Mouse (Mus musculus) lung, adult 18-20 months (tissue): ENCODE data around the gene Tsga10ip.
A peak's percentile ranks its signal among the peaks of the same experiment; 100 is the strongest.

Source experiments
- DNase-seq, 2 experiments: peaks; one replicate each; pipeline ENCODE4 v3.0.0; 2022; ENCODE audit warnings: mixed read lengths in 2 of 2

The Tsga10ip gene

GRCm38 (mm10) chr19:5402293-5402692 lies at the start of gene Tsga10ip:
Gene Tsga10ip (minus strand): TSS chr19:5402526.
- no peak for DNase-seq

DNA sequence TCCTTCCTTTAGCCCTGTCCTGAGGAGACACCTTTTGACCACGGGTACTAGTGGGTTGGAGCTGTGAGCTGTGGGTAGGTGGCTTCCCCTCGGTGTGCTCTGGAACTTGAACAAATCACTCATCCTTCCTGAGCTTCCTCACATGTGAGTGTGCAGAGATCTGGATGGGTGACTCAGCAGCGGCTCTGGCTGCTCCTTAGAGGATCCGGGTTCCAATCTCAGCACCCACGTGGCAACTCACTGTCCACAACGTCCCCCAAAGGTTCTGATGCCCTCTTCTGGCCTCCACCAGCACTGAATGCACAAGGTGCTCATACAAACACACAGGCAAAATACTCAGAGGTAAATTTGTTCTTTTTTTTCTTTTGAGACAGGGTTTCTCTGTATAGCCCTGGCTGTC lies 49.4 kb upstream of the Tsga10ip start:
- no peak for DNase-seq

- no peak for DNase-seq
Observed at GRCm38 (mm10) chr19:5449673-5450072, 47.3 kb upstream of the Tsga10ip start.

DNA sequence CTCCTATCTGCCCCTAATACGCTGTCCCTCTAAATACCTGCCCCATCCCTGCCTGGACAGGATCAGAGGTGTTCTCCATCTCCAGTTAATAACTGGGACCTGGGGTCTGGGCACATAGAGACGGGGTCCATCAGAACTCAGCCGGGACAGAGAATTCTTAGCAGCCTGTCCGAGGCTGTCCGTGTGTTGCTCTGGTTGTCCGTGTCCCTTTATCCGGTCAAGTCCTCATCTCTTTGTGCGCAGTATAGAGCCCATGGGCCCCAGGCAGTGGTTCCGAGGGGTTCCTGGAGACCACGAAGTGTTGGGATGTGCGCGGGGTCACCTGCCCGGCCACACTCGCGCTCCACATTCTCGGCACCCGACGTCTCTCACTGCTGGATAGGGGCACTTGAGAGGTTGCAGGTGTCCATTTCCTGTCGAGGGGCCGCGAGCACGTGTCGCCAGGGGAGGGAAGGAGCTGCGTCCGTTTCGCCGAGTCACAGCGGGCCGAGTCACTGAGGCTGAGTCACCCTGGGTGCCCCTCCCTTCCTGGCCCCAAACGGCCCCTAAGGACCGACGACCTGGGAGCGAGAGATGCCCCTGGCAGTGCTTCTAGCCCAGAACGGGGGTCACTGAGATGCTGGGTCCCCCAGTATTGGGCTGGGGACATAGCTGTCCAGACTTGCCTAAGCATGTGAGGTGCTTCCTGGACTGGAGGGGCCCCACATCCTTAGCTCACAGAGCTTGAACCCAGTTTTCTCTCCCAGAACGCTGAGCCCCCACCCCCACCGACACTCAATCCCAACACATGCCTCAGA lies 46.2 kb upstream of the Tsga10ip start:
- DNase-seq: peak in 1 of 2 experiments; percentile 48

GRCm38 (mm10) chr19:5447515-5448353 lies 45.4 kb upstream of the Tsga10ip start, which contains the start of gene Fosl1:
Gene Fosl1 (plus strand): TSS chr19:5447547.
- DNase-seq: peak; percentile 75 to 84

- no peak for DNase-seq
Observed at GRCm38 (mm10) chr19:5445747-5446146, 43.4 kb upstream of the Tsga10ip start.

- DNase-seq: no peak
Observed at GRCm38 (mm10) chr19:5444954-5445353, 42.6 kb upstream of the Tsga10ip start.

- no peak for DNase-seq
Observed at GRCm38 (mm10) chr19:5444371-5444908, 42.1 kb upstream of the Tsga10ip start.

DNA sequence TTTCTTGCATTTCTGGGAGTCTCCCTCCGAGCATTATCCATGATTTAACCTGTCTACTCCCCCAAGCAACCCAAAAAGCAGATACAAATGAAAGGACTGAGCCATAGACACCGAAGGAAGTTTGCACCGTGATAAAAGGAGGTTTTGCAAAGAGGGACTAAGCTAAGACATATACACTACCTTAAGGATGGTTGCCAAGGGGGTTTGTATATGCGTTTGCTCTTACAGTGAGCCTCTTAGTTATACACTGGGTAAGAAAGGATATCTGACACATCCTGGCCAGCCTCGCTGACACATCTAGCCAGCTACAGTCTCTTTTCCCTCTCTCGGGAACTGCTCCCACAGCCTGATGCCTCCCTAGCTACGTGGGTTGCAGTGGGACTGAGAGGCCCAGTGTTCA lies 31.6 kb upstream of the Tsga10ip start:
- no peak for DNase-seq

- DNase-seq: peak; percentile 52 to 69
Observed at GRCm38 (mm10) chr19:5432992-5433852, 30.9 kb upstream of the Tsga10ip start.

DNA sequence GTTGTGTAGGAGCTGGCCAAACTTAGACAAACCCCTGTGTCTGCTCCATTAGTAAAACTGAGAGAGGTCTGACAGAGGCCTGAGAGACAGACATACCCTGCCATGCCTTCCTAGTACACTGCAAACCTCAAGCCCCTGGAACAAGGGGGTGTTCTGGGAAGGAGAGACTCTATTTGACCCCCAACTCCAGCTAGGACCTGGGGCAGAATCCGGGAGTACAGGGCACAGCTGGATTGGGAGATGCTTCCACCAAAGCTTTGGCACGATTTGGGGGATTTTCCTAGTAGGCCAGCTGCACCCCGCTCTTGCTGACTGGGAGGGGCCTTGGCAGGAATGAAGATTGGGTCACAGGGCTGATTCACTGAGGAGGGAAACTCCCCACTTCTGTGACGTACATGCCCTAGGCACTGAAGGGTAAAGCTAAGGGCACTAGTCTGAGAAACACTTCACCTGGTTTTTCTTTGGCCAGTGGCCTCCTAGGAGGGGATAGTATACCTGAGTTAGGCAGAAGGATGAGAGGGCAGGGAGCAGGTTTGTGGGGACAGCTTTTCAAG lies 29.7 kb upstream of the Tsga10ip start:
- DNase-seq: peak; percentile 70 to 83

DNA sequence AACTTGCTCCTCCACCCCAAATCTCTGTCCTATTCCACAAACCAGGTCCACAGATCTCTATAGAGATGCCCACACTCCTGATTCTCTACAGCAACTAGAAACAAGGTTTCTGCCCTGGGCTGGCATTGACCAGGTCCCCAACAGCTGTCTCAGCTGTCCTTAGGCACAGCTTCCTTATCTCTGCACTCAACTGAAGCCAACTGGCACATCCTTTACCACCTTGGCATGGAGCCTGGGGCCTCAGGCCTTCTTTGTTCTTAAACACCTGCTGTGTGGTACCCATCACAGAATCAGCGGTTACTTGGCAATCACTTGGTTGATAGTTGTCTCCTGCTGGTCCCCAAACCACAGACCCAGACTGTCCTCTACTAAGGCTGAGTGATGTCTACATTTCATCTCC lies 28.1 kb upstream of the Tsga10ip start:
- DNase-seq: no peak

- DNase-seq: peak; percentile 53 to 63
Observed at GRCm38 (mm10) chr19:5429806-5430205, 27.5 kb upstream of the Tsga10ip start.

- DNase-seq: no peak
Observed at GRCm38 (mm10) chr19:5429219-5429618, 26.9 kb upstream of the Tsga10ip start.

GRCm38 (mm10) chr19:5428083-5428482 lies 25.8 kb upstream of the Tsga10ip start:
- DNase-seq: no peak

DNA sequence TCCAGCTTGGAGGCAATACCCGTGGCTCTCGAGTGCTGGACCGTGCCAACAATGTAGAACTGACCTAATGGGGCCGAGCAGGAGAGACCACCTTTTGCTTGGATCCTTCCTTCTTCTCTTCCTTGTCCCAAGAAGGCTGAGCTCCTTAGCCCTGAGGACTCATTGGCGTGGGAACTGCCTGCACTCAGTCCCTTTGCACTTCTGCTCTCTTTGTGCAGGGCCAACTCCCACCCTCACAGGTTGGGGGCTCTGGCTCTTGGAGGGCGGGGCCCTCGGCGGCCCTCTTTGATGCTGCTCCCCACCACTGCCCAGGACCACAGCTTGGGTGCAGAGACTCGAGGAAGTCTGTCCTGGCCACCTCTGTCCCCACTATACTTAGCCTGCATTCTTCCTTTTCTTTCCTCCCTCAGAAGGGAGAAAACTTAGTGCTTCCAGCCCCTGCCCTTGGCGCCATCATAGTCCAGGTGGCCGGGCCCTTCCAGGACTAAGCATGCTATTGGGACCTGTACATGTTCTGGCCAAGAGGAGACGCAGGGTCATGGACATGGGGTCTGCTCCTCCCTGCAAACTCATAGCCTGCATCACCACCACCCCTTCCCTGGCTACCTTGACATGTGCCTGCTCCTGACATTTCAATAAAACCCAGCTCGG lies 24.4 kb upstream of the Tsga10ip start:
- DNase-seq: no peak

DNA sequence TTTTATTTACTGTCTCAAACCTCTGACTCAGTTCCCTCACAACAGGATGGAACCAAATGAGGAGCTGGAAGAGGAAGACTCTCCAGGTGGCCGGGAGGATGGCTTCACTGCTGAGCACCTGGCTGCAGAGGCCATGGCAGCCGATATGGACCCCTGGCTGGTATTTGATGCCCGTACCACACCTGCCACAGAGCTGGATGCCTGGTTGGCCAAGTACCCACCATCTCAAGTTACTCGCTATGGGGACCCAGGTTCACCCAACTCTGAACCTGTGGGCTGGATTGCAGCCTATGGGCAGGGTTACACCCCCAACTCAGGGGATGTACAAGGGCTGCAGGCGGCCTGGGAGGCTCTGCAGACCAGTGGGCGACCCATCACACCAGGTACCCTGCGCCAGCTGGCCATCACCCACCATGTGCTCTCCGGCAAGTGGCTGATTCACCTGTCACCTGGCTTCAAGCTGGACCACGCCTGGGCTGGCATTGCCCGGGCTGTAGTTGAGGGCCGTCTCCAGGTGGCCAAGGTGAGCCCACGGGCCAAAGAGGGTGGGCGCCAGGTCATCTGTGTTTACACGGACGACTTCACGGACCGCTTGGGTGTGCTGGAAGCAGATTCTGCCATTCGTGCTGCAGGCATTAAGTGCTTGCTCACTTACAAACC lies 23.7 kb upstream of the Tsga10ip start:
- no peak for DNase-seq

DNA sequence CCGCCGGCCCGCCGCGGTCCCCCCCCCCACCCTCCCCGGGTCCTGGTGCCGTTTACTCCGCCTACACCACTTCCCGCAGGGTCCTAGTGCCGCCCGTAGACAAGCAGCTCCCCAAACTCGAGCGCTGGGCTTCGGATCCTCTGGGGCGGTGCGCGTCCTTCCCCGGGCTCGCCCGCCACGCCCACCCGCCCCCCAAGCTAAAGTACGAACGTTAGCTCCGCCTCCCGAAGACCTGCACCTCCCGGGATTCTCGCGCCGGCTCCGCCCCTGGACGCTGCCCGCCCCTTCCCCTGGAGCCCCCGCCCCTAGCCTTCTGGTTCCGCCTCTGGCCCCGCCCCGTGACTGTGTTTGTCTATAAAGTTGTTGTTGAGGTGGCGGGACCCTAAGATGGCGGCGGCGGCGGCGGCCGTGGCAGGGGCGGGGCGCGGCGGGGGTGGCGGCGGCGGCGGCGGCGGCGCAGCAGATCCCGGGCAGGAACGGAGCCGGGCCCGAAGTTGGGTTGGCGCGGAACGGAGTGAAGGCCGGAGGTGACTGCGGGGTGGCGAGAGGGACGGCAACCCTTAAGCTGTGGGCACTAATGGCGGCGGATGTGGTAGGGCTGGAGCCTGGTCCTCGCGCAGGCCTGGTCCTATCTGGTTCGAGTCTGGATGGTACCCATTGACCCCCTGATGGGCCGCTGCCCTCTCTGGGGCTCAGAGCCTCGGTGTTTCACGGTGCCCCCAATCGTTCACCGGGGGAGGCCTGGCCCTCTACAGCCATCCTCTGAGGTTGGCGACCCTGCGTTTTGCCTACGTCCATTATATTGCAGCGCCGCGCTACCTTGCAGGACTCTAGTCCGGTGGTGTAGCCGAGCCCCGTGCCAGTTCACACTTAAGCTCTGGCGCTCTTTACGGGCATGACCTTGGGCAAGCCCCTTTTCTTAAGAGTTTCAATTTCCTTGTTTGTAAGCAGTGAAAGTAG lies 22.7 kb upstream of the Tsga10ip start, which contains the start of the genes Drap1 and AI837181:
TSS of gene Drap1 (minus strand) at position 198 of the 960 bp plus-strand sequence.
TSS of gene AI837181 (plus strand) at position 363 of the 960 bp plus-strand sequence.
- peak; percentile 91 to 93 for DNase-seq

DNA sequence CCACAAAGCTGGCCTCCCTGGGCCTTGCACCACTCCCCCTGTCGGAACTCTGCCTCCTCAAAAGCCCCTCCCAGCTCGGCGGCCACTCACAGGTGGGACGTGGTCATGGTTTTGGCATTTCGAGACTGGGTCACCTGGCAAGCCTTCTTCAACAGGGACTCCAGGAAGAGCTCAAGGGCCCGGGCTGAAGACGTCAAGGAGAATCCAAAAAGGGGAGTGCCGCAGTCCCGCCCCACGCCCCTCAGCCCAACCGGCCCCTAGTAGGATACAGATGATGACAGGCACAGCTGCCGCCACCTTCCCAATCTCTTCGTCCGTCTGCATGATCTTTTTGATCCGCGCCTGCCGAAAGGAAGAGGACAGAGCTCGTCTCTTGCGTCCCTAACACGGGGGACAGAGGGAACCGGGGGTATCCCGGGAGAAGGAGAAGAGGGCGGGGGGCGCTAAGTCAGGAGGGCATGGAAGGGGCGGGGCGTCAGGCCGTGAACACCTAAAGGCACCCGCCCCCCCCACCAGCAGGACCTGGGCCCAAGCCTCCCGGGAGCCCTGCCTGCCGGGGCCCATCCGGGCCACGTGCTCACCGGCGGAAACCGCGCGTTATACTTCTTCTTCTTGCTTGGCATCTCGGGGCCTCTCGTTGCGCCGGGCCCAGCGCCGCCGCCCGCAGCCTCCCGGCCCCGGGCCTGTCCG lies 21.9 kb upstream of the Tsga10ip start:
- DNase-seq: peak; percentile 92 to 95
